Mouse (Mus musculus): ENCODE data around the gene Stat2.
"Not testable (repeated sequence)": the region's sequence is repeated elsewhere in the genome, so short reads cannot be mapped to it uniquely, and the experiment has no call there.

Stat2 gene

GRCm38 (mm10) chr10:128259946-128260345 is 10.4 kb upstream of the Stat2 start:
- DNase-seq, result no peak

DNA sequence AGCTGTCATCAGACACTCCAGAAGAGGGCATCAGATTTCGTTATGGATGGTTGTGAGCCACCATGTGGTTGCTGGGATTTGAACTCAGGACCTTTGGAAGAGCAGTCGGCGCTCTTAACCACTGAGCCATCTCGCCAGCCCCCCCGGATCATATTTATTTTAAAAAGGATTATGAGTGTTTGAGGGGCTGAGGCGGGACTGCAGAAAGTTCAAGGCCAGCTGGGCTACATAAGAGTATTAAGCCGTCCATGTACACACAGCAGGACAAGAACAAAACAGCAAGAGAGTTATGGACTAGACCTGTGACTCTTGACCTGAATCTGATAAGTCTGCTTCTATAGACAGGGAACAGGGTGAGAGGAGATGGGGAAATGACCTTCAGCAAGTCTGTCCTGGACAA is 10.0 kb upstream of the Stat2 start:
- not testable (repeated sequence) for DNase-seq

DNA sequence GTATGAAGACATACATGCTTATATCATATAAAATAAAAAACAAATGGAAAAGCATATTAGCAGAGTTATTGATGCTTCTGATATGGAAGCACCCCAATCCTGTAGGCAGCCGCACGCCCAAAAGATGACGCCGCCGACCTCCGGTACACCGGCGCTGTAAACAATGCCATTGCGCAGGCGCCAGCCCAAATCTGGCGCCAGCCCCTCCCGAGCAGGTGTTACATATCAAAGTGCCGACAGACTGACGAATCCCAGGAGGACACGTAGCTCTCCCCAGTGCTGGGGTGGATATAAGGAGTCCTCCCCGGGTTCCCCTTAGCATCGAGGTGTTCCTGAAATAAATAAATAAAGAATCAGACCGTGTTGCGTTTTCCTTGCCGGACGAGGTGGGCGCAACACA is 8.1 kb upstream of the Stat2 start:
- DNase-seq, result no peak

- DNase-seq, result no peak
Observed at GRCm38 (mm10) chr10:128263393-128264310, 6.7 kb upstream of the Stat2 start.

DNA sequence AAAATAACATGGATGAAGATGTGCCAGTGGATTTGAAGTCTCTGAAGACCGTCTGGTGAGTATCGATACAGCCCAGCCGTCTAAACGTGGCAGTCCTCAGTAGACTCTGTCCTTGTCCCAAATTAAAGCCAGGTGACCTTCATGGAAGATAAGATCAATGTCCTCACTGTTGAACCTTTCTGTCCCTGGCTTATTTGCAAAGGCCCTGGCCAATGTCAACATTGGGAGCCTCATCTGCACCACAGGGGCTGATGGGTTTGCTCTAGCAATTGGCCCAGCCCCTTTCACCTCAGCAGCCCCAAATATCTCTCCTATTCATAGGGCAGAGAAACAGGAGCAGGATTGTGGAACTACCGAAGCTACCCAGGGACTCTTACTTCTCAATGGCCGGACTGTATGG is 2.0 kb upstream of the Stat2 start, which contains the start of gene Apof:
TSS of gene Apof (plus strand) at position 301 of the 400 bp plus-strand sequence.
- no peak for DNase-seq

- no peak for DNase-seq
Observed at GRCm38 (mm10) chr10:128269206-128269910, 1.0 kb upstream of the Stat2 start.

GRCm38 (mm10) chr10:128270866-128271265 is 507 bp downstream of the Stat2 start:
- no peak for DNase-seq

DNA sequence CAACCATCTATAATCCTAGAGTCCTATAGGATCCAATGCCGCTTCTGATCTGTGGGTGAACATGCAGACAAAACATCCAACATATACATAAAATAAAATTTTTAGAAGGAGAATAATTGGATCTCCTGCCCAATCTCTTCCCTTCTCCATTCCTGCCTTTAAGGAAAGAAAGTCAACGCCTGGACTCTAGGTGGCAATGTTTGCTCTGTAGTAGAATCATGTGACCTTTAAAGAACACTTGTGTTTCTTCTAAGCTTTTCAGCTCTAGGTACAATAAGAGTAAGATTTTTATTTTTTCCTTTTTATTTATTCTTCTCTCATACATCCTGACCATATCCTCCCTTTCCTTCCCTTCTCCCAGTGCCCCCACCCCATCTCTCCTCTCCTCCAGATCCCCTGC is 1.5 kb downstream of the Stat2 start:
- DNase-seq, result peak; percentile 20

GRCm38 (mm10) chr10:128272819-128273439 is 2.6 kb downstream of the Stat2 start:
- DNase-seq, result not testable (repeated sequence)

- DNase-seq, result not testable (repeated sequence)
Observed at GRCm38 (mm10) chr10:128275374-128275773, 5.0 kb downstream of the Stat2 start.

GRCm38 (mm10) chr10:128278158-128278557 is 7.8 kb downstream of the Stat2 start:
- no peak for DNase-seq

DNA sequence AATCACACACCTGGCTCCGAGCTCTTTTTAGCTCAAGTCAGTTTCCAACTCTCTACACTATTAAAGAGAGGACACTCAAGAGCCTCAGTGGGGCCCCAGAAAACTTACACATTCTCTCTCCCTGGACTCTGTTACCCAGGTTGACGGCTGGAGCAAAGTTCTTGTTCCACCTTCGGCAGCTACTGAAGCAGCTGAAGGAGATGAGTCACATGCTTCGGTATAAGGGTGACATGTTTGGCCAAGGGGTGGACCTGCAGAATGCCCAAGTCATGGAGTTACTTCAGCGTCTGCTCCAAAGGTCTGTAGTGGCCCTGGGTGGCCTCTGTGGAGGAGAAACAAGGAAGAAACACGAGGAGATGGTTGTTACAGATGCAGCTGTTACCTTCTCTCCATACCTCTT is 10.6 kb downstream of the Stat2 start:
- DNase-seq, result peak; percentile 41

- no peak for DNase-seq
Observed at GRCm38 (mm10) chr10:128281682-128282081, 11.3 kb downstream of the Stat2 start.

GRCm38 (mm10) chr10:128282886-128283450 is 12.6 kb downstream of the Stat2 start:
- DNase-seq, result no peak

DNA sequence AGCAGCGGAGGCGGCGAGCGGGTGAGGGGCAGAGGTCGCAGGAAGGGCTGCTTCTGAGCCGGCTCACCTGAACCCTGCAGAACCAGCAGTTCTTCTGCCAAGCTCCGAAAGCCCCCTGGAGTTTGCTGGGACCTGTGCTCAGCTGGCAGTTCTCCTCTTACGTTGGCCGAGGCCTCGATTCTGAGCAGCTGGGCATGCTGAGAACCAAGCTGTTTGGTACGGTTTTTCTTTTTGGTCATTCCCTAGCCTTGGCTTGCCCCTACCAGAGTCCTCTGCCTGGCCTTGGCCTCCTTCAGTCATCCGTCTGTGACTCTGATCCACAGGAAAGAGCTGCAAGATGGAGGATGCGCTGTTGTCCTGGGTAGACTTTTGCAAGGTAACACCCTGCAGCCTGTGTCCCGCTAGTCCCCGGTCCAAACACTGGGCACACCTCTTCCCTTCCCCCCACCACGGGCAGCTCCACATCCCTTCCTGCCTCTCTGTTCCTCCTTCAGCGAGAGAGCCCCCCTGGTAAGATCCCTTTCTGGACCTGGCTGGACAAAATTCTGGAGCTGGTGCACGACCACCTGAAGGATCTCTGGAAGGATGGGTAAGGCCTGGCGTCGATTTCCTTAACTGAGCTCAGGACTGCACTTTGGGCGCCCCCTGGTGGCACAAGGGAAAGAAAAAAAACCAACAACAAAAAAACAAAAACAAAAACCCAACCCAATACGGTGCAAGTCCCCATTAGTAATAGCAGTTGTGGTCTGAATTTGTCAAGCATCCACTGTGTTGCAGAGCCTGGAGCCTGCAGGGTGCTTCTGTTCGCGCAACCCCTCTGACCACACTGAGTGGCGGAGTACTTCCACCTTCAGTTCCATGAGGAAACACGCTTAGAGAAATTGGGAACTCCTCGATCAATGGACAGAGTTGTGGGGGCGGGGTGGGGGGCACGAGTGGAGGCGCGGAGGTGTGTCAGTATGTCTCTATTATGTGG is 13.5 kb downstream of the Stat2 start:
- peak; percentile 74 for DNase-seq

DNA sequence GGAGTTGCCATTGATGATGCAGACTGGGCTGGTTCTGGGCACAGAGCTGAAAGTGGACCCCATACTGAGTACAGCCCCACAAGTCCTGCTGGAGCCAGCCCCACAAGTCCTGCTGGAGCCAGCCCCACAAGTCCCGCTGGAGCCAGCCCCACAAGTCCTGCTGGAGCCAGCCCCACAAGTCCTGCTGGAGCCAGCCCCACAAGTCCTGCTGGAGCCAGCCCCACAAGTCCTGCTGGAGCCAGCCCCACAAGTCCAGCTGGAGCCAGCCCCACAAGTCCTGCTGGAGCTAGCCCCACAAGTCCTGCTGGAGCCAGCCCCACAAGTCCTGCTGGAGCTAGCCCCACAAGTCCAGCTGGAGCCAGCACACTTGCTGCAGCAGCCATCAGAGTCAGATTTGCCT is 20.2 kb downstream of the Stat2 start:
- DNase-seq, result not testable (repeated sequence)

GRCm38 (mm10) chr10:128296370-128297090 is 26.2 kb downstream of the Stat2 start:
- DNase-seq, result no peak

DNA sequence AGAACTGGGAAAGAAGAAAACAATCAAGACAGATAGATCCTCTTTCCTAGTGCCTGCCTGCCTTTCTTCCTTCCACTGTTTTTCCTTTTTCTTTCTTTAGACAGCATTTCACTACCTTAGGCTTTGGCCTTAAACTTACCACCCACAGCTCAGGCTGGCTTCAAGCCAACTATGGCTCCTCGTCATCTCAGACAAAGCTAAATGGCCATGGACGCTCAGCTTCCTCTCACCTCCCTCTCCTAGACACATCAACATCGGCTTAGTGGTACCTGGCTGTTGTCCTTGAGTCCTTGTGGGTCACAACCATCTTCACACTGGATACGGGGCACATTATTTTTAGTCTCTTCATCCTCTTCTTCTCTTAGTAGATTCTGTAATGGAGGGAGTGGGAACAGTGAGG is 26.9 kb downstream of the Stat2 start:
- DNase-seq, result no peak

- peak; percentile 24 for DNase-seq
Observed at GRCm38 (mm10) chr10:128297622-128298021, 27.3 kb downstream of the Stat2 start.

- no peak for DNase-seq
Observed at GRCm38 (mm10) chr10:128298243-128298642, 27.9 kb downstream of the Stat2 start.

DNA sequence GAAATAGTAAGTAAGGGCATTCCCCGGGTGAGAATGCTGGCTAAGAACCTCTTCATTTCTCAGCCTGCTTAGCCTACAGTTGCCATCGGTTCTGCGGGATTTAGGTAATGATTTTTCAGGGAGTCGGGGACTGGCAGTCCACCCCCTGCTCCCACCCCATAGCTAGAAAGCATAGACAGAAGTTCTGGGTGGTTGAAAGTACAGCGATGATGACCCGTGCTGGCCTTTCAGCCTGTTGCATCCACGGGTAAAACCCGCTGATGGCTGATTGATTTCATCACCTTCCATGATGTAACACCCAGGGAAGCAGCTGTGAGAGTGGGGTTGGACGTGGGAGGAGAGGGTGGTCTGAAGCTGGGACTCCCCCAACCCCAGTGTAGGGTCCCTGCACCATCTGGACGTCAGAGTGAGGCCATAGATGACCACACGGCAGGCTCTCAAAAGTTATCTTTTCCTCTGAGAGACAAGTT is 28.4 kb downstream of the Stat2 start, which contains the start of gene Il23a:
TSS of gene Il23a (minus strand) at position 51 of the 470 bp plus-strand sequence.
- DNase-seq, result no peak
